Mouse (Mus musculus) layer of hippocampus, adult 9-10 months (tissue): ENCODE results near the gene Zscan25.
"Not testable (repeated sequence)": the region's sequence is repeated elsewhere in the genome, so short reads cannot be mapped to it uniquely, and the experiment has no call there.

Experiments
- DNase-seq: peaks from one replicate; pipeline ENCODE4 v3.0.0; 2022; ENCODE audit warnings: low spot score

Zscan25 gene

GRCm38 (mm10) chr5:145280371-145281143 is at the start of gene Zscan25:
TSS of gene Zscan25 (plus strand) at chr5:145280500.
- DNase-seq, result peak; percentile 75

GRCm38 (mm10) chr5:145230641-145231040 is 49.7 kb upstream of the Zscan25 start:
- no peak for DNase-seq

- DNase-seq, result peak; percentile 91
These were observed 48.9 kb upstream of the Zscan25 start, which contains the start of gene Zfp655 for GRCm38 (mm10) chr5:145231367-145231871. TSS of gene Zfp655 (plus strand) at chr5:145231715.

GRCm38 (mm10) chr5:145231893-145232411 is 48.3 kb upstream of the Zscan25 start:
- DNase-seq, result no peak

GRCm38 (mm10) chr5:145234636-145235035 is 45.7 kb upstream of the Zscan25 start:
- no peak for DNase-seq

- no peak for DNase-seq
These were observed 30.8 kb upstream of the Zscan25 start for GRCm38 (mm10) chr5:145249520-145249919.

GRCm38 (mm10) chr5:145273568-145273967 is 6.7 kb upstream of the Zscan25 start:
- not testable (repeated sequence) for DNase-seq

GRCm38 (mm10) chr5:145279948-145280347 is 352 bp upstream of the Zscan25 start:
- DNase-seq, result no peak

GRCm38 (mm10) chr5:145288382-145288781 is 8.1 kb downstream of the Zscan25 start:
- no peak for DNase-seq

- no peak for DNase-seq
These were observed 10.4 kb downstream of the Zscan25 start for GRCm38 (mm10) chr5:145290697-145291096.

GRCm38 (mm10) chr5:145292398-145292797 is 12.1 kb downstream of the Zscan25 start:
- no peak for DNase-seq

- DNase-seq, result no peak
These were observed 20.2 kb downstream of the Zscan25 start for GRCm38 (mm10) chr5:145300469-145300868.

GRCm38 (mm10) chr5:145301796-145302195 is 21.5 kb downstream of the Zscan25 start:
- not testable (repeated sequence) for DNase-seq

GRCm38 (mm10) chr5:145302424-145302823 is 22.1 kb downstream of the Zscan25 start:
- no peak for DNase-seq

- DNase-seq, result not testable (repeated sequence)
These were observed 26.7 kb downstream of the Zscan25 start for GRCm38 (mm10) chr5:145306953-145307352.

GRCm38 (mm10) chr5:145307811-145308210 is 27.5 kb downstream of the Zscan25 start:
- not testable (repeated sequence) for DNase-seq

GRCm38 (mm10) chr5:145313845-145314244 is 33.5 kb downstream of the Zscan25 start:
- no peak for DNase-seq

- no peak for DNase-seq
These were observed 36.8 kb downstream of the Zscan25 start for GRCm38 (mm10) chr5:145317141-145317540.

- DNase-seq, result not testable (repeated sequence)
These were observed 58.5 kb downstream of the Zscan25 start for GRCm38 (mm10) chr5:145338756-145339155.
